Mouse (Mus musculus) heart, adult 2 months (tissue): ENCODE data around the gene Cacna1c.

ENCODE experiments used
- CTCF ChIP-seq: fragments of 200-600 bp; IDR thresholded peaks from 2 replicates; pipeline ENCODE4 v1.8.1; 2022; ENCODE audit warnings: antibody characterized with exemption, mild to moderate bottlenecking, moderate library complexity
- POLR2A ChIP-seq: fragments of 200-500 bp; IDR thresholded peaks from 2 replicates; pipeline ENCODE4 v1.6.1; 2011; ENCODE audit warnings: mild to moderate bottlenecking, low read depth, low read length, control low read depth; ENCODE audit not compliant: insufficient read depth

- TF ChIP-seq CTCF (no peak), POLR2A (no peak)
Measured at GRCm38 (mm10) chr6:118865777-118866380, 330.3 kb downstream of the Cacna1c start.
